Mouse (Mus musculus) adrenal gland, postnatal 36 days (tissue): Measurements from ENCODE around the gene Olfr1058. TPM values are rescaled to one million over a fixed set of nuclear protein-coding genes. Genes with fewer than 3 reads are reported as not detected.
"Not testable (repeated sequence)": the region's sequence is repeated elsewhere in the genome, so short reads cannot be mapped to it uniquely, and the experiment has no call there.

Experiments
- DNase-seq, 2 experiments: peaks; one replicate each; pipeline ENCODE4 v3.0.0; 2021; ENCODE audit warnings: mixed read lengths in 1 of 2
- long read RNA-seq, 2 experiments: library from polyadenylated mRNA; stranded (forward); transcript quantifications; one replicate each; pipeline ENCODE4 v2.0.0; 2021; ENCODE audit warnings: borderline sequencing depth in 2 of 2
- total RNA-seq, 2 experiments: library from RNA; stranded (reverse); gene quantifications; 2 replicates each; pipeline ENCODE4 v1.2.3; 2021

Olfr1058 gene
- total RNA-seq = not detected
- long read RNA-seq, experiment 1 = 0 reads
- long read RNA-seq, experiment 2 = 0 reads

GRCm38 (mm10) chr2:86388461-86388860, at the start of gene Olfr1058:
Olfr1058 (minus strand) TSS chr2:86388561.
- DNase-seq = not testable (repeated sequence)

- DNase-seq = not testable (repeated sequence)
Measured at GRCm38 (mm10) chr2:86428511-86428910, 40.1 kb upstream of the Olfr1058 start.

DNA sequence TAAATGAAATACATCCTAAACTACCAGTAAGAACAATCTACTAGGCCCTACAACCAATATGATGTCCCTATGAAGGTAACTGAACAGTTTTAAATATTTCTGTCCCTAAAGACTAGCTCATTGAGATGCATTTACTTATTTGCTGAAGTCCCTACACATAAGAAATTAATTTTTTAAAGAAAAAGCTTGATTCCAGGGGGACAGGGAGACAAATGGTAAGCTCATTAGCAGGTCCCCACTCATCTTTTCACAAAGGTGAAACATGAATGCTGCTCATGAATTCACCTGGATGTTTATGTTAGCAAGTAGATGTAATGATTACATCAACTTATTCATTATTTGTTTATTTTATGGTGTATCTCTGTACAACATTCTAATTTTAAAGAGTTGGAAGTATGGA, 38.3 kb upstream of the Olfr1058 start, which contains the start of gene Olfr1062:
Gene Olfr1062, minus strand, starts transcription at position 101 of the 400 bp plus-strand sequence.
- DNase-seq = not testable (repeated sequence)

- no peak for DNase-seq
Measured at GRCm38 (mm10) chr2:86413950-86414349, 25.6 kb upstream of the Olfr1058 start, which contains the start of gene Olfr1061. Olfr1061 (minus strand) TSS chr2:86414050.

GRCm38 (mm10) chr2:86395114-86395513, 6.8 kb upstream of the Olfr1058 start:
- DNase-seq = no peak

- DNase-seq = no peak
Measured at GRCm38 (mm10) chr2:86378293-86378692, 10.1 kb downstream of the Olfr1058 start, which contains the start of gene Olfr1057. Olfr1057 (minus strand) TSS chr2:86378393.

- DNase-seq = not testable (repeated sequence)
Measured at GRCm38 (mm10) chr2:86366342-86366741, 22.0 kb downstream of the Olfr1058 start.

GRCm38 (mm10) chr2:86362369-86362768, 26.0 kb downstream of the Olfr1058 start, which contains the start of gene Olfr1056:
Olfr1056 (minus strand) TSS chr2:86362469.
- no peak for DNase-seq

GRCm38 (mm10) chr2:86351751-86352150, 36.6 kb downstream of the Olfr1058 start:
- not testable (repeated sequence) for DNase-seq

- no peak for DNase-seq
Measured at GRCm38 (mm10) chr2:86350184-86350583, 38.2 kb downstream of the Olfr1058 start, which contains the start of gene Olfr1055. Olfr1055 (minus strand) TSS chr2:86350284.

GRCm38 (mm10) chr2:86335333-86335732, 53.0 kb downstream of the Olfr1058 start, which contains the start of gene Olfr1054:
Olfr1054 (minus strand) TSS chr2:86335433.
- DNase-seq = no peak

Other genes starting within 250 kb of the Olfr1058 start
- not detected for gene Olfr1040, start 241.8 kb downstream of the Olfr1058 start, total RNA-seq
- gene Olfr1042, start 226.7 kb downstream of the Olfr1058 start, total RNA-seq = not detected
- gene Olfr1043, start 221.0 kb downstream of the Olfr1058 start, total RNA-seq = not detected
- gene Olfr1044, start 210.7 kb downstream of the Olfr1058 start, total RNA-seq = not detected
- gene Olfr52, start 202.9 kb downstream of the Olfr1058 start, total RNA-seq = not detected
- not detected for gene Olfr1045, start 185.6 kb downstream of the Olfr1058 start, total RNA-seq
- not detected for gene Olfr1046, start 169.2 kb downstream of the Olfr1058 start, total RNA-seq
- gene Olfr1047, start 157.2 kb downstream of the Olfr1058 start, total RNA-seq = not detected
- not detected for gene Olfr1048, start 148.3 kb downstream of the Olfr1058 start, total RNA-seq
- gene Olfr1049, start 130.2 kb downstream of the Olfr1058 start, total RNA-seq = not detected
- gene Olfr1051, start 109.5 kb downstream of the Olfr1058 start, total RNA-seq = not detected
- not detected for gene Olfr1052, start 96.1 kb downstream of the Olfr1058 start, total RNA-seq
- not detected for gene Olfr1053, start 73.3 kb downstream of the Olfr1058 start, total RNA-seq
- not detected for gene Olfr1054, start 53.1 kb downstream of the Olfr1058 start, total RNA-seq
- not detected for gene Olfr1055, start 38.3 kb downstream of the Olfr1058 start, total RNA-seq
- gene Olfr1056, start 26.1 kb downstream of the Olfr1058 start, total RNA-seq = not detected
- gene Olfr1057, start 10.2 kb downstream of the Olfr1058 start, total RNA-seq = not detected
- not detected for gene Olfr1061, start 25.5 kb upstream of the Olfr1058 start, total RNA-seq
- not detected for gene Olfr1062, start 38.2 kb upstream of the Olfr1058 start, total RNA-seq
- gene Olfr1065, start 62.0 kb upstream of the Olfr1058 start, total RNA-seq = not detected
- gene Olfr1066, start 67.7 kb upstream of the Olfr1058 start, total RNA-seq = not detected
- not detected for gene Olfr228, start 98.8 kb upstream of the Olfr1058 start, total RNA-seq
- gene Olfr1076, start 119.9 kb upstream of the Olfr1058 start, total RNA-seq = not detected
- not detected for gene Olfr1079, start 153.9 kb upstream of the Olfr1058 start, total RNA-seq
- not detected for gene Olfr1080, start 169.7 kb upstream of the Olfr1058 start, total RNA-seq
- gene Olfr1082, start 210.4 kb upstream of the Olfr1058 start, total RNA-seq = not detected